Mouse (Mus musculus): ENCODE measurements around the gene Has3. TPM values are rescaled to one million over a fixed set of nuclear protein-coding genes. Genes with fewer than 3 reads are reported as not detected.

The Has3 gene
- polyA plus RNA-seq, 1 experiment, result not detected

- Histone ChIP-seq H3K4me1 (ENCODE audit: control insufficient read depth, insufficient read depth, low read length) (peaks cover 25% of the 10 kb centered on the region), H3K27ac (ENCODE audit: insufficient read depth, low read depth, low read length) (peak overlapping the region; percentile 20; the same call in 1 of the 2 replicates), H3K4me3 (ENCODE audit: insufficient read depth, low read length) (no peak overlapping the region)
- no peak for TF ChIP-seq POLR2A (IDR thresholded peaks at IDR 0.05; ENCODE audit: borderline replicate concordance, low read depth, low read length)
- TF ChIP-seq CTCF (IDR thresholded peaks at IDR 0.05; ENCODE audit: low read depth, low read length), result no peak
These were observed 59.9 kb downstream of the Has3 start for GRCm38 (mm10) chr8:106929921-106930320.

GRCm38 (mm10) chr8:106932376-106933065, 62.5 kb downstream of the Has3 start:
- TF ChIP-seq POLR2A (IDR thresholded peaks at IDR 0.05; ENCODE audit: borderline replicate concordance, low read depth, low read length), result no peak
- TF ChIP-seq CTCF (IDR thresholded peaks at IDR 0.05; ENCODE audit: low read depth, low read length), result no peak
- Histone ChIP-seq H3K4me3 (ENCODE audit: insufficient read depth, low read length) (no peak overlapping the region), H3K27ac (ENCODE audit: insufficient read depth, low read depth, low read length) (no peak overlapping the region), H3K4me1 (ENCODE audit: control insufficient read depth, insufficient read depth, low read length) (peaks cover 27% of the 10 kb centered on the region)

- Histone ChIP-seq H3K4me3 (ENCODE audit: insufficient read depth, low read length) (no peak overlapping the region), H3K27ac (ENCODE audit: insufficient read depth, low read depth, low read length) (no peak overlapping the region), H3K4me1 (ENCODE audit: control insufficient read depth, insufficient read depth, low read length) (peaks cover 34% of the 10 kb centered on the region)
- no peak for TF ChIP-seq POLR2A (IDR thresholded peaks at IDR 0.05; ENCODE audit: borderline replicate concordance, low read depth, low read length)
- no peak for TF ChIP-seq CTCF (IDR thresholded peaks at IDR 0.05; ENCODE audit: low read depth, low read length)
These were observed 63.6 kb downstream of the Has3 start for GRCm38 (mm10) chr8:106933506-106934143.

Other genes with a start within 250 kb of the Has3 start
- 0.75 and 1.1 TPM in 2 replicates for gene Tango6, start 187.2 kb upstream of the Has3 start, polyA plus RNA-seq (2012; ENCODE audit: insufficient read depth, insufficient read length, missing spikeins)
- gene Utp4, start 23.4 kb downstream of the Has3 start, polyA plus RNA-seq (2012; ENCODE audit: insufficient read depth, insufficient read length, missing spikeins), result 9.7 and 10.7 TPM in 2 replicates
- 11.4 and 13.7 TPM in 2 replicates for gene Sntb2, start 65.5 kb downstream of the Has3 start, polyA plus RNA-seq (2012; ENCODE audit: insufficient read depth, insufficient read length, missing spikeins)
- 41.0 and 42.1 TPM in 2 replicates for gene Vps4a, start 161.0 kb downstream of the Has3 start, polyA plus RNA-seq (2012; ENCODE audit: insufficient read depth, insufficient read length, missing spikeins)
- gene Pdf, start 178.4 kb downstream of the Has3 start, polyA plus RNA-seq (2012; ENCODE audit: insufficient read depth, insufficient read length, missing spikeins), result 1.7 and 2.4 TPM in 2 replicates
- gene Cog8, start 186.4 kb downstream of the Has3 start, polyA plus RNA-seq (2012; ENCODE audit: insufficient read depth, insufficient read length, missing spikeins), result 24.0 and 27.8 TPM in 2 replicates
- gene Nip7, start 186.6 kb downstream of the Has3 start, polyA plus RNA-seq (2012; ENCODE audit: insufficient read depth, insufficient read length, missing spikeins), result 23.4 and 31.0 TPM in 2 replicates
- not detected in 2 replicates for gene Tmed6, start 195.4 kb downstream of the Has3 start, polyA plus RNA-seq (2012; ENCODE audit: insufficient read depth, insufficient read length, missing spikeins)
- gene Terf2, start 226.3 kb downstream of the Has3 start, polyA plus RNA-seq (2012; ENCODE audit: insufficient read depth, insufficient read length, missing spikeins), result 34.2 and 36.0 TPM in 2 replicates